Mouse (Mus musculus) layer of hippocampus, postnatal 36 days (tissue): ENCODE results near the gene Ubn2. TPM values are rescaled to one million over a fixed set of nuclear protein-coding genes. Genes with fewer than 3 reads are reported as not detected.
"Not testable (repeated sequence)": the region's sequence is repeated elsewhere in the genome, so short reads cannot be mapped to it uniquely, and the experiment has no call there.

ENCODE experiments used
- DNase-seq, 2 experiments: peaks; one replicate each; pipeline ENCODE4 v3.0.0; 2022
- total RNA-seq, 2 experiments: library from RNA; stranded (reverse); gene quantifications; 2 replicates each; pipeline ENCODE4 v1.2.3; 2021

Gene Ubn2
- 10 to 100 TPM; 47.2 to 52.4 TPM for total RNA-seq

- DNase-seq: peak; percentile 98 to 99
These were observed at the start of gene Ubn2 for GRCm38 (mm10) chr6:38433261-38434033. TSS of gene Ubn2 (plus strand) at chr6:38433950.

GRCm38 (mm10) chr6:38389671-38390070, 44.1 kb upstream of the Ubn2 start:
- peak; percentile 51 to 67 for DNase-seq

- not testable (repeated sequence) for DNase-seq
These were observed 1.3 kb upstream of the Ubn2 start for GRCm38 (mm10) chr6:38432457-38432856.

- peak; percentile 59 to 65 for DNase-seq
These were observed 589 bp downstream of the Ubn2 start for GRCm38 (mm10) chr6:38434055-38435023.

- no peak for DNase-seq
These were observed 10.1 kb downstream of the Ubn2 start for GRCm38 (mm10) chr6:38443842-38444241.

- no peak for DNase-seq
These were observed 14.5 kb downstream of the Ubn2 start for GRCm38 (mm10) chr6:38448295-38448694.

GRCm38 (mm10) chr6:38453049-38453448, 19.3 kb downstream of the Ubn2 start:
- DNase-seq: no peak

GRCm38 (mm10) chr6:38456425-38456824, 22.7 kb downstream of the Ubn2 start:
- DNase-seq: not testable (repeated sequence)

GRCm38 (mm10) chr6:38458075-38458474, 24.3 kb downstream of the Ubn2 start:
- no peak for DNase-seq

GRCm38 (mm10) chr6:38469591-38469990, 35.8 kb downstream of the Ubn2 start:
- no peak for DNase-seq

- no peak for DNase-seq
These were observed 48.1 kb downstream of the Ubn2 start for GRCm38 (mm10) chr6:38481694-38482371.

GRCm38 (mm10) chr6:38492550-38492949, 58.8 kb downstream of the Ubn2 start:
- no peak for DNase-seq

- no peak for DNase-seq
These were observed 61.9 kb downstream of the Ubn2 start for GRCm38 (mm10) chr6:38495641-38496040.

- no peak for DNase-seq
These were observed 78.3 kb downstream of the Ubn2 start for GRCm38 (mm10) chr6:38512096-38512495.

- no peak for DNase-seq
These were observed 79.1 kb downstream of the Ubn2 start for GRCm38 (mm10) chr6:38512830-38513229.

GRCm38 (mm10) chr6:38515201-38515600, 81.5 kb downstream of the Ubn2 start:
- DNase-seq: no peak

GRCm38 (mm10) chr6:38523851-38524250, 90.1 kb downstream of the Ubn2 start:
- no peak for DNase-seq

GRCm38 (mm10) chr6:38531211-38531820, 97.6 kb downstream of the Ubn2 start:
- no peak for DNase-seq

- peak in 1 of 2 experiments; percentile 47 for DNase-seq
These were observed 99.0 kb downstream of the Ubn2 start for GRCm38 (mm10) chr6:38532500-38533420.

- peak; percentile 98 to 99 for DNase-seq
These were observed 100.0 kb downstream of the Ubn2 start, which contains the start of gene Fmc1 for GRCm38 (mm10) chr6:38533428-38534405. TSS of gene Fmc1 (plus strand) at chr6:38533502.
